Mouse (Mus musculus) kidney, adult 2 months (tissue): ENCODE measurements around the gene Rapgef4.

Source experiments
- CTCF ChIP-seq: fragments of 200-500 bp; conservative IDR thresholded peaks from 2 replicates; pipeline ENCODE4 v1.5.1; 2011; ENCODE audit warnings: low read depth, mild to moderate bottlenecking, control low read depth, low read length, moderate library complexity, mixed read lengths; ENCODE audit not compliant: insufficient read depth, insufficient read length
- POLR2A ChIP-seq: fragments of 200-500 bp; IDR thresholded peaks from one replicate; pipeline ENCODE4 v1.6.1; 2011; ENCODE audit warnings: low read depth, low read length, control low read depth

DNA sequence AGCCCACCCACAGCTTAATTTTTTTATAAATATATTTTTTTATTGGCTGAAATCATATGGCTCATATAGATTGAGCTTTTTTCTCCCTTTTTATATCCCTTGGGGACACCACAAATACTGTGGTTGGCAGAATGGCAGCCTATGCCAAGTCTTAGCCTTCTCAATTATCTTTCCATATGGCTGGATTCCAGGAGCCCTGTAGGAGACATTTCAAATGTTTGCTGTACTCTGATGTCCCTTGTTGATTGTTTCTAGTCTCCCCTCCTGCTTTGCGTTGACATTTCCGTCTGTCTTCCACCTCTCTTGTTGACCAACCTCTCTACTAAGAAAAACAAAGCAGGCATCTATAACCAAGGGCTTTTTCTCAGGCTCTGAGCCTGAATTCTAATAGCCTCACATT, 19.1 kb downstream of the Rapgef4 start:
- TF ChIP-seq CTCF: no peak
- no peak for TF ChIP-seq POLR2A
